Mouse (Mus musculus): ENCODE measurements around the gene Myof. TPM values are rescaled to one million over a fixed set of nuclear protein-coding genes. Genes with fewer than 3 reads are reported as not detected.

Myof gene
- total and polyA plus RNA-seq, 3 experiments: 0.30 to 4.1 (median 0.59) TPM

GRCm38 (mm10) chr19:37918515-37918932 lies 124.9 kb downstream of the Myof start:
- Histone ChIP-seq H3K4me2 (ENCODE audit: insufficient read depth, low read depth, poor library complexity, severe bottlenecking) (no peak overlapping the region), H3K36me3 (replicated peaks in 1 of 2; ENCODE audit: control insufficient read depth in 1 of 2, insufficient read depth in 1 of 2, low read length in 1 of 2) (no peaks in the 10 kb centered on the region), H3K9me3 (replicated peaks; ENCODE audit: low read length) (no peaks in the 10 kb centered on the region), H3K9ac (ENCODE audit: insufficient read depth, low read depth) (no peak overlapping the region), H3K27ac (ENCODE audit: insufficient read depth, low read depth) (no peak overlapping the region), H3K79me2 (replicated peaks; ENCODE audit: control insufficient read depth, extremely low read depth, insufficient read depth, poor library complexity, severe bottlenecking) (no peaks in the 10 kb centered on the region), H3K4me1 (ENCODE audit: control insufficient read depth in 1 of 2, insufficient read depth in 2 of 2) (0 out of 4 replicates have a peak, but pooled peaks cover 0 to 3% of the 10 kb centered on the region in 2 experiments), H3K27me3 (replicated peaks) (no peaks in the 10 kb centered on the region), H3K4me3 (replicated peaks in 1 of 3; ENCODE audit: low read depth in 2 of 3, low read length in 2 of 3, poor library complexity in 1 of 3) (no peak overlapping the region)
- dilution Hi-C loops (cut with MboI; ENCODE audit: extremely low pct_ligation_motif_present, extremely low pct_unique_long_range_greater_than_20kb, low sequenced_read_pairs): no loop called here
- no peak for TF ChIP-seq TCF12 (IDR thresholded peaks at IDR 0.05; ENCODE audit: low read depth, low read length)
- no peak for TF ChIP-seq IRF4 (IDR thresholded peaks at IDR 0.05; ENCODE audit: low read depth, low read length)
- no peak for TF ChIP-seq MEF2A (IDR thresholded peaks at IDR 0.05; ENCODE audit: borderline replicate concordance, low read depth, low read length)
- no peak for TF ChIP-seq KAT2A (IDR thresholded peaks at IDR 0.05; ENCODE audit: insufficient replicate concordance, low read length)
- TF ChIP-seq ZC3H11A (IDR thresholded peaks at IDR 0.05; ENCODE audit: low read depth, low read length): no peak
- no peak for TF ChIP-seq JUN (IDR thresholded peaks at IDR 0.05; ENCODE audit: insufficient read depth, low read depth, low read length)
- no peak for TF ChIP-seq SMC3 (IDR thresholded peaks at IDR 0.05; ENCODE audit: low read depth, low read length)
- TF ChIP-seq UBTF (IDR thresholded peaks at IDR 0.05; ENCODE audit: low read depth, low read length): no peak
- no peak for TF ChIP-seq MAFK (IDR thresholded peaks at IDR 0.05; ENCODE audit: insufficient replicate concordance, low read length)
- no peak for TF ChIP-seq CHD1 (IDR thresholded peaks at IDR 0.05; ENCODE audit: low read depth, low read length)
- TF ChIP-seq NELFE (IDR thresholded peaks at IDR 0.05; ENCODE audit: low read depth, low read length): no peak
- TF ChIP-seq MAX (IDR thresholded peaks at IDR 0.05; ENCODE audit: low read length): no peak
- TF ChIP-seq E2F4 (IDR thresholded peaks at IDR 0.05; ENCODE audit: insufficient replicate concordance, low read depth, low read length): no peak
- no peak for DNase-seq (ENCODE audit: extremely low read depth)
- in situ Hi-C loops (cut with MboI; ENCODE audit: low pct_ligation_motif_present, low pct_unique_long_range_greater_than_20kb, low sequenced_read_pairs): no loop called here

GRCm38 (mm10) chr19:37914261-37914660 lies 129.1 kb downstream of the Myof start:
- Histone ChIP-seq H3K79me2 (replicated peaks; ENCODE audit: control insufficient read depth, extremely low read depth, insufficient read depth, poor library complexity, severe bottlenecking) (no peaks in the 10 kb centered on the region), H3K9ac (ENCODE audit: insufficient read depth, low read depth) (no peak overlapping the region), H3K36me3 (replicated peaks in 1 of 2; ENCODE audit: control insufficient read depth in 1 of 2, insufficient read depth in 1 of 2, low read length in 1 of 2) (no peaks in the 10 kb centered on the region), H3K4me2 (ENCODE audit: insufficient read depth, low read depth, poor library complexity, severe bottlenecking) (no peak overlapping the region), H3K27me3 (replicated peaks) (no peaks in the 10 kb centered on the region), H3K4me3 (replicated peaks in 1 of 3; ENCODE audit: low read depth in 2 of 3, low read length in 2 of 3, poor library complexity in 1 of 3) (no peak overlapping the region), H3K9me3 (replicated peaks; ENCODE audit: low read length) (no peaks in the 10 kb centered on the region), H3K4me1 (ENCODE audit: control insufficient read depth in 1 of 2, insufficient read depth in 2 of 2) (no peaks in the 10 kb centered on the region), H3K27ac (ENCODE audit: insufficient read depth, low read depth) (no peak overlapping the region)
- dilution Hi-C loops (cut with MboI; ENCODE audit: extremely low pct_ligation_motif_present, extremely low pct_unique_long_range_greater_than_20kb, low sequenced_read_pairs): no loop called here
- DNase-seq (ENCODE audit: extremely low read depth): no peak
- TF ChIP-seq CHD1 (IDR thresholded peaks at IDR 0.05; ENCODE audit: low read depth, low read length) (no peak), CTCF (conservative IDR thresholded peaks at IDR 0.05 in 1 of 2, IDR thresholded peaks at IDR 0.05 in 1 of 2; ENCODE audit: low read depth in 2 of 2, low read length in 2 of 2) (no peak), UBTF (IDR thresholded peaks at IDR 0.05; ENCODE audit: low read depth, low read length) (no peak), MAX (IDR thresholded peaks at IDR 0.05; ENCODE audit: low read length) (no peak), TBP (conservative IDR thresholded peaks at IDR 0.05; ENCODE audit: low read depth, low read length) (no peak), RAD21 (IDR thresholded peaks at IDR 0.05; ENCODE audit: low read depth, low read length) (no peak), EP300 (IDR thresholded peaks at IDR 0.05; ENCODE audit: low read length) (no peak), ZC3H11A (IDR thresholded peaks at IDR 0.05; ENCODE audit: low read depth, low read length) (no peak), USF2 (conservative IDR thresholded peaks at IDR 0.05; ENCODE audit: low read depth, low read length) (no peak), POLR2AphosphoS2 (IDR thresholded peaks at IDR 0.05; ENCODE audit: low read depth, low read length) (no peak)
- in situ Hi-C loops (cut with MboI; ENCODE audit: low pct_ligation_motif_present, low pct_unique_long_range_greater_than_20kb, low sequenced_read_pairs): no loop called here

All from CH12.LX (cell line).